Mouse (Mus musculus): ENCODE data around the gene Aldh1a3. TPM values are rescaled to one million over a fixed set of nuclear protein-coding genes. Genes with fewer than 3 reads are reported as not detected.

The Aldh1a3 gene
- polyA plus RNA-seq, 1 experiment from 2014 or later: 1.7 TPM

- H3K4me3 ChIP-seq (ENCODE audit: low read depth, low read length): no peak overlapping the region
- H3K36me3 ChIP-seq (ENCODE audit: insufficient read depth, low read length): no peaks in the 10 kb centered on the region
- H3K27ac ChIP-seq (ENCODE audit: low read length): no peak overlapping the region
- H3K4me2 ChIP-seq (replicated peaks; ENCODE audit: low read depth, low read length): no peak overlapping the region
- TF ChIP-seq EP300 (IDR thresholded peaks at IDR 0.05) (no peak), CTCF (IDR thresholded peaks at IDR 0.05) (no peak)
- ATAC-seq: no peak
- no peak overlapping the region for H3K9ac ChIP-seq (replicated peaks; ENCODE audit: low read depth)
- no peak for DNase-seq (ENCODE audit: low spot score)
- no peaks in the 10 kb centered on the region for H3K4me1 ChIP-seq (ENCODE audit: insufficient read depth, low read depth, low read length)
- WGBS: 46% methylated on average over 12 of the region's 12 CpGs
- H3K9me3 ChIP-seq (ENCODE audit: low read length): no peaks in the 10 kb centered on the region
- H3K27me3 ChIP-seq (replicated peaks; ENCODE audit: insufficient read depth, low read length): no peaks in the 10 kb centered on the region
These were observed 24.4 kb upstream of the Aldh1a3 start for GRCm38 (mm10) chr7:66451622-66452295.

GRCm38 (mm10) chr7:66449971-66450752 lies 22.8 kb upstream of the Aldh1a3 start:
- Histone ChIP-seq H3K27ac (ENCODE audit: low read length) (no peak overlapping the region), H3K4me2 (replicated peaks; ENCODE audit: low read depth, low read length) (peak overlapping the region; percentile 47), H3K36me3 (ENCODE audit: insufficient read depth, low read length) (no peaks in the 10 kb centered on the region), H3K9ac (replicated peaks; ENCODE audit: low read depth) (no peak overlapping the region), H3K4me1 (ENCODE audit: insufficient read depth, low read depth, low read length) (no peaks in the 10 kb centered on the region), H3K27me3 (replicated peaks; ENCODE audit: insufficient read depth, low read length) (no peaks in the 10 kb centered on the region), H3K4me3 (ENCODE audit: low read depth, low read length) (peak overlapping the region; percentile 3; the same call in 1 of the 2 replicates), H3K9me3 (ENCODE audit: low read length) (no peaks in the 10 kb centered on the region)
- WGBS: 11% methylated on average over 14 of the region's 16 CpGs
- TF ChIP-seq EP300 (IDR thresholded peaks at IDR 0.05) (no peak), CTCF (IDR thresholded peaks at IDR 0.05) (no peak)
- DNase-seq (ENCODE audit: low spot score) (peak; percentile 57), ATAC-seq (peak; percentile 58)

GRCm38 (mm10) chr7:66448786-66449540 lies 21.6 kb upstream of the Aldh1a3 start:
- no peak overlapping the region for H3K9ac ChIP-seq (replicated peaks; ENCODE audit: low read depth)
- H3K9me3 ChIP-seq (ENCODE audit: low read length): no peaks in the 10 kb centered on the region
- H3K27me3 ChIP-seq (replicated peaks; ENCODE audit: insufficient read depth, low read length): no peaks in the 10 kb centered on the region
- WGBS: 65% methylated on average over 15 of the region's 15 CpGs
- no peak overlapping the region for H3K27ac ChIP-seq (ENCODE audit: low read length)
- H3K36me3 ChIP-seq (ENCODE audit: insufficient read depth, low read length): no peaks in the 10 kb centered on the region
- H3K4me3 ChIP-seq (ENCODE audit: low read depth, low read length): no peak overlapping the region
- no peaks in the 10 kb centered on the region for H3K4me1 ChIP-seq (ENCODE audit: insufficient read depth, low read depth, low read length)
- DNase-seq (ENCODE audit: low spot score): no peak
- H3K4me2 ChIP-seq (replicated peaks; ENCODE audit: low read depth, low read length): no peak overlapping the region
- TF ChIP-seq EP300 (IDR thresholded peaks at IDR 0.05): no peak
- TF ChIP-seq CTCF (IDR thresholded peaks at IDR 0.05): no peak
- ATAC-seq: no peak

- Histone ChIP-seq H3K27ac (ENCODE audit: low read length) (no peak overlapping the region), H3K4me2 (replicated peaks; ENCODE audit: low read depth, low read length) (no peak overlapping the region), H3K9ac (replicated peaks; ENCODE audit: low read depth) (no peak overlapping the region), H3K9me3 (ENCODE audit: low read length) (no peaks in the 10 kb centered on the region), H3K4me1 (ENCODE audit: insufficient read depth, low read depth, low read length) (no peaks in the 10 kb centered on the region), H3K36me3 (ENCODE audit: insufficient read depth, low read length) (no peaks in the 10 kb centered on the region), H3K27me3 (replicated peaks; ENCODE audit: insufficient read depth, low read length) (no peaks in the 10 kb centered on the region), H3K4me3 (ENCODE audit: low read depth, low read length) (no peak overlapping the region)
- 48% methylated on average over 10 of the region's 10 CpGs for WGBS
- DNase-seq (ENCODE audit: low spot score): no peak
- no peak for ATAC-seq
- TF ChIP-seq CTCF (IDR thresholded peaks at IDR 0.05): no peak
- no peak for TF ChIP-seq EP300 (IDR thresholded peaks at IDR 0.05)
These were observed 21.0 kb upstream of the Aldh1a3 start for GRCm38 (mm10) chr7:66448304-66448703.

- Histone ChIP-seq H3K9me3 (ENCODE audit: low read length) (no peaks in the 10 kb centered on the region), H3K4me1 (ENCODE audit: insufficient read depth, low read depth, low read length) (no peaks in the 10 kb centered on the region), H3K27ac (ENCODE audit: low read length) (no peak overlapping the region), H3K27me3 (replicated peaks; ENCODE audit: insufficient read depth, low read length) (no peaks in the 10 kb centered on the region), H3K4me2 (replicated peaks; ENCODE audit: low read depth, low read length) (no peak overlapping the region), H3K36me3 (ENCODE audit: insufficient read depth, low read length) (no peaks in the 10 kb centered on the region), H3K9ac (replicated peaks; ENCODE audit: low read depth) (no peak overlapping the region), H3K4me3 (ENCODE audit: low read depth, low read length) (no peak overlapping the region)
- WGBS: 85% methylated on average over 3 of the region's 3 CpGs
- DNase-seq (ENCODE audit: low spot score): peak; percentile 19
- ATAC-seq: no peak
- no peak for TF ChIP-seq EP300 (IDR thresholded peaks at IDR 0.05)
- TF ChIP-seq CTCF (IDR thresholded peaks at IDR 0.05): no peak
These were observed 19.5 kb upstream of the Aldh1a3 start for GRCm38 (mm10) chr7:66446860-66447259.

Data from lung, postnatal 0 days (tissue).